Mouse (Mus musculus) kidney, adult 2 months (tissue): Measurements from ENCODE around the gene Hmcn1. TPM values are rescaled to one million over a fixed set of nuclear protein-coding genes. Genes with fewer than 3 reads are reported as not detected.

ENCODE experiments used
- DNase-seq: peaks from one replicate; pipeline ENCODE4 v3.0.0; 2021
- H3K27ac ChIP-seq: fragments of 200-500 bp; 2 replicates; pipeline ENCODE4 v1.5.1; 2012; ENCODE audit warnings: low read depth, low read length, control low read depth, inconsistent platforms; ENCODE audit not compliant: insufficient read depth
- H3K27me3 ChIP-seq: fragments of 200-500 bp; replicated peaks from 2 replicates; pipeline ENCODE4 v1.6.1; 2012; ENCODE audit warnings: mild to moderate bottlenecking, moderate library complexity, low read length, inconsistent platforms; ENCODE audit not compliant: control insufficient read depth, insufficient read depth
- H3K36me3 ChIP-seq: fragments of 200-500 bp; 2 replicates; pipeline ENCODE4 v1.6.1; 2012; ENCODE audit warnings: mild to moderate bottlenecking, moderate library complexity, low read length, inconsistent platforms; ENCODE audit not compliant: control insufficient read depth, insufficient read depth
- H3K4me1 ChIP-seq: fragments of 200-500 bp; 2 replicates; pipeline ENCODE4 v1.6.1; 2011; ENCODE audit warnings: low read length; ENCODE audit not compliant: control insufficient read depth, insufficient read depth
- H3K4me3 ChIP-seq: fragments of 200-500 bp; 2 replicates; pipeline ENCODE4 v1.5.1; 2011; ENCODE audit warnings: mild to moderate bottlenecking, low read depth, low read length, control low read depth; ENCODE audit not compliant: insufficient read depth
- CTCF ChIP-seq: fragments of 200-500 bp; conservative IDR thresholded peaks from 2 replicates; pipeline ENCODE4 v1.5.1; 2011; ENCODE audit warnings: low read depth, mild to moderate bottlenecking, control low read depth, low read length, moderate library complexity, mixed read lengths; ENCODE audit not compliant: insufficient read depth, insufficient read length
- POLR2A ChIP-seq: fragments of 200-500 bp; IDR thresholded peaks from one replicate; pipeline ENCODE4 v1.6.1; 2011; ENCODE audit warnings: low read depth, low read length, control low read depth
- WGBS: fragments of 180-500 bp; shearing (Covaris S2); methylation state at CpG from one replicate; pipeline ENCODE4 v1.1.7; 2018; 5-methylcytosine and 5-hydroxymethylcytosine counted together
- polyA plus RNA-seq: library from polyadenylated mRNA; depleted of rRNA; stranded (reverse); fragments of >200 nt; gene quantifications from 2 replicates; pipeline ENCODE4 v1.2.3, GENCODE M21; 2012

Hmcn1 gene
- polyA plus RNA-seq, 1 experiment = 1.7 TPM

DNA sequence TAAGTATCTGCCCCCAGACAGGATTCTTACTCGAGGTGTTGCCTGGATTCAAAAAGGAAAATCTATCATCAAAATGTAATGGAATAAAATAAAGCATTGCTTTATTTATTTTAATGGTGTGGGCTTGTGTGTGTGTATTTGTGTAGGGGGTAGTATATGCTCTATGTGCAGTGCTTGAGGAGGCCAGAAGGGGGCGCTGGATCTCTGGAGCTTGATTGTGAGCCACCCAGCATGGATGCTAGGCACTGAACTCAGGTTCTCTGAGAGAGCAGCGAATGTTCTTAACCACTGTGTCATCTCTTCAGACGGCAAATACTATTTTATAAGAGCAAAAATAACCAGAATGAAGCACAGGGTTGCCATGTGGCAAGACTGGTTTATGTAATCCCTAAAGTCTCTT lies 360.7 kb downstream of the Hmcn1 start:
- 81% methylated on average over 4 of the region's 4 CpGs for WGBS
- no peaks in the 10 kb centered on the region for H3K27me3 ChIP-seq
- DNase-seq = no peak
- no peak overlapping the region for H3K27ac ChIP-seq
- TF ChIP-seq CTCF (0 out of 2 replicates have a peak, but pooled peaks have one; percentile 8), POLR2A (no peak)
- no peaks in the 10 kb centered on the region for H3K4me1 ChIP-seq
- H3K36me3 ChIP-seq = no peaks in the 10 kb centered on the region
- no peak overlapping the region for H3K4me3 ChIP-seq

GRCm38 (mm10) chr1:150631856-150632171 lies 361.4 kb downstream of the Hmcn1 start:
- no peak for TF ChIP-seq CTCF
- Histone ChIP-seq H3K27ac (no peak overlapping the region), H3K4me3 (no peak overlapping the region), H3K4me1 (no peaks in the 10 kb centered on the region), H3K27me3 (no peaks in the 10 kb centered on the region), H3K36me3 (no peaks in the 10 kb centered on the region)
- DNase-seq = no peak
- WGBS = 90% methylated on average over 3 of the region's 3 CpGs

DNA sequence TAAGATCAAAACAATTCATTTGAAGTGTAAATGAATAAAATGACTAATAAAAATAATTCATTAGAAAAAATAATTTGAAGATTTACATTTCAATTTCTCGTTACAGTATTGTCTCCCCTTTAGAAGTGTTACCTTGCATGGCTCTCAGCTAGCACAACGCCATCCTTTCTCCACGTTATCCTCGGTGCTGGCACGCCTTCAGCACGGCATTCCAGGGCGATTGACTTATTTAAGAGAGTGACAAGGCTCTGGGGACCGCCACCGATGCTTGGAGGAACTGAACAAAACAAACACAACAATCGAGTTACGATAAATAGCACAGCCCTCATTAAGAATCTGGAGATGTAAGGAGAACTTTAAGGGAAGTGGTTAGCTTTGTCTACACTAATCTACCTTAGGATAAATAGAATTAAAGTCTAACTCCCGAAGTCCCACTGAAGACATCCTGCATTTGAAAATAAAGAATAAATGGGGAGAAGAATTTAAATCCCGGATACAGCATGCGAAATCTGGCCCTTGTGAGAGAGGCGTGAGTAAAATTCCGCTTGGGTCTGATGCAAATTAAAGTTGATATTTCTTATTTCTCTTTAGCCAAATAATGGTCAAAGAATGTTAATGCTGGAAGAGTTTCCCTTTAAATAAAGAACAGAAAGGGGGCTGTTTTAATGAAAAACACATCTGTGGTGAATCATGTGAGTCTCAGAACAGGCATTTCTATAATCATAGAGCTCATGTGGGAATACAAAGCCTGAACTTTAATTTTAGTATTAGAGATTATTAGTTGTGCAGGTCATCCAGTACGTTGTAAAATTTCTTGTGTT lies 362.0 kb downstream of the Hmcn1 start:
- Histone ChIP-seq H3K27ac (no peak overlapping the region), H3K4me1 (no peaks in the 10 kb centered on the region), H3K36me3 (no peaks in the 10 kb centered on the region), H3K4me3 (no peak overlapping the region), H3K27me3 (no peaks in the 10 kb centered on the region)
- no peak for DNase-seq
- 89% methylated on average over 17 of the region's 17 CpGs for WGBS
- no peak for TF ChIP-seq POLR2A

- TF ChIP-seq POLR2A (no peak), CTCF (no peak)
- Histone ChIP-seq H3K27me3 (no peaks in the 10 kb centered on the region), H3K27ac (no peak overlapping the region), H3K36me3 (no peaks in the 10 kb centered on the region), H3K4me1 (no peaks in the 10 kb centered on the region), H3K4me3 (no peak overlapping the region)
- no peak for DNase-seq
- WGBS = 96% methylated on average over 2 of the region's 2 CpGs
These were observed 370.0 kb downstream of the Hmcn1 start for GRCm38 (mm10) chr1:150623226-150623625.

GRCm38 (mm10) chr1:150610539-150610938 lies 382.7 kb downstream of the Hmcn1 start:
- TF ChIP-seq CTCF (no peak), POLR2A (no peak)
- DNase-seq = no peak
- Histone ChIP-seq H3K4me1 (no peaks in the 10 kb centered on the region), H3K27me3 (no peaks in the 10 kb centered on the region), H3K4me3 (no peak overlapping the region), H3K36me3 (no peaks in the 10 kb centered on the region), H3K27ac (no peak overlapping the region)
- 85% methylated on average over 9 of the region's 9 CpGs for WGBS

GRCm38 (mm10) chr1:150606173-150606572 lies 387.1 kb downstream of the Hmcn1 start:
- no peaks in the 10 kb centered on the region for H3K27me3 ChIP-seq
- no peaks in the 10 kb centered on the region for H3K36me3 ChIP-seq
- no peak for DNase-seq
- no peaks in the 10 kb centered on the region for H3K4me1 ChIP-seq
- TF ChIP-seq POLR2A = no peak
- TF ChIP-seq CTCF = no peak
- no peak overlapping the region for H3K27ac ChIP-seq
- 86% methylated on average over 4 of the region's 4 CpGs for WGBS
- no peak overlapping the region for H3K4me3 ChIP-seq

- Histone ChIP-seq H3K4me3 (no peak overlapping the region), H3K27ac (no peak overlapping the region), H3K27me3 (no peaks in the 10 kb centered on the region), H3K4me1 (no peaks in the 10 kb centered on the region), H3K36me3 (no peaks in the 10 kb centered on the region)
- TF ChIP-seq CTCF (no peak), POLR2A (no peak)
- no peak for DNase-seq
- 60% methylated on average over 13 of the region's 13 CpGs for WGBS
These were observed 399.6 kb downstream of the Hmcn1 start for GRCm38 (mm10) chr1:150593614-150594013.

DNA sequence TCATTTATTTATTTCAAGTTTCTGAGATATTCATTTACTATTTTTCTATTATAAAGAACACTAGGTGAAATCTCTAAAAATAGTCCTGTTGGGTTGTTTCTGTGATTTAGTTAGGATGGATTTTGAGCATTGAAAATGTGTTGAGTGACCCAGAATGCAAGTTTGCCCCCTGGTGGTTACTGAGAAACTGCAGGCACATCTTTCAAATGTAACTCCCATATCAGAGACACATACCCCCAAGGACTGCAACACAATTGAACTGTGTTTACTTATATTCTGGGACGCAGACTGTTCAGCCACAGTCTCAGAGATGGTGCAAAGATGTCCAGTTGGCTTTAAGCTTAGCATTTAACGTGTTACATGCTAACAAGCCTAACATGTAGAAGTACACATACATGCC lies 402.0 kb downstream of the Hmcn1 start:
- peak; percentile 46 for DNase-seq
- WGBS = 30% methylated on average over 2 of the region's 2 CpGs
- TF ChIP-seq CTCF = peak; percentile 33; the same call in 1 of the 2 replicates
- no peak for TF ChIP-seq POLR2A
- Histone ChIP-seq H3K36me3 (no peaks in the 10 kb centered on the region), H3K4me3 (no peak overlapping the region), H3K27ac (no peak overlapping the region), H3K4me1 (no peaks in the 10 kb centered on the region), H3K27me3 (no peaks in the 10 kb centered on the region)
